Mouse (Mus musculus): Measurements from ENCODE around the gene Mpped2. TPM values are rescaled to one million over a fixed set of nuclear protein-coding genes. Genes with fewer than 3 reads are reported as not detected.

Mpped2 gene
- total RNA-seq, 2 experiments from 2014 or later = 4.6 to 7.4 TPM

- DNase-seq (ENCODE audit: low spot score) = no peak
Measured at GRCm38 (mm10) chr2:106797855-106798254, 104.8 kb downstream of the Mpped2 start.

- no peak for DNase-seq (ENCODE audit: low spot score)
Measured at GRCm38 (mm10) chr2:106798824-106799223, 105.8 kb downstream of the Mpped2 start.

- no peak for DNase-seq (ENCODE audit: low spot score)
Measured at GRCm38 (mm10) chr2:106815898-106816297, 122.8 kb downstream of the Mpped2 start.

GRCm38 (mm10) chr2:106821292-106821691 is 128.2 kb downstream of the Mpped2 start:
- DNase-seq (ENCODE audit: low spot score) = no peak

GRCm38 (mm10) chr2:106821883-106822282 is 128.8 kb downstream of the Mpped2 start:
- no peak for DNase-seq (ENCODE audit: low spot score)

GRCm38 (mm10) chr2:106822540-106822939 is 129.5 kb downstream of the Mpped2 start:
- no peak for DNase-seq (ENCODE audit: low spot score)

- no peak for DNase-seq (ENCODE audit: low spot score)
Measured at GRCm38 (mm10) chr2:106825461-106825860, 132.4 kb downstream of the Mpped2 start.

- no peak for DNase-seq (ENCODE audit: low spot score)
Measured at GRCm38 (mm10) chr2:106826023-106826422, 133.0 kb downstream of the Mpped2 start.

GRCm38 (mm10) chr2:106826806-106827205 is 133.7 kb downstream of the Mpped2 start:
- DNase-seq (ENCODE audit: low spot score) = no peak

GRCm38 (mm10) chr2:106828573-106829310 is 135.7 kb downstream of the Mpped2 start:
- DNase-seq (ENCODE audit: low spot score) = no peak

- DNase-seq (ENCODE audit: low spot score) = no peak
Measured at GRCm38 (mm10) chr2:106829420-106829819, 136.4 kb downstream of the Mpped2 start.

- no peak for DNase-seq (ENCODE audit: low spot score)
Measured at GRCm38 (mm10) chr2:106832577-106832976, 139.5 kb downstream of the Mpped2 start.

- DNase-seq (ENCODE audit: low spot score) = no peak
Measured at GRCm38 (mm10) chr2:106833212-106833611, 140.1 kb downstream of the Mpped2 start.

- DNase-seq (ENCODE audit: low spot score) = no peak
Measured at GRCm38 (mm10) chr2:106835321-106835720, 142.3 kb downstream of the Mpped2 start.

GRCm38 (mm10) chr2:106837241-106837640 is 144.2 kb downstream of the Mpped2 start:
- no peak for DNase-seq (ENCODE audit: low spot score)

- DNase-seq (ENCODE audit: low spot score) = no peak
Measured at GRCm38 (mm10) chr2:106844147-106844546, 151.1 kb downstream of the Mpped2 start.

GRCm38 (mm10) chr2:106844766-106845678 is 152.0 kb downstream of the Mpped2 start:
- no peak for DNase-seq (ENCODE audit: low spot score)

- no peak for DNase-seq (ENCODE audit: low spot score)
Measured at GRCm38 (mm10) chr2:106846511-106846910, 153.4 kb downstream of the Mpped2 start.

GRCm38 (mm10) chr2:106849389-106849788 is 156.3 kb downstream of the Mpped2 start:
- DNase-seq (ENCODE audit: low spot score) = no peak

- no peak for DNase-seq (ENCODE audit: low spot score)
Measured at GRCm38 (mm10) chr2:106851515-106851914, 158.4 kb downstream of the Mpped2 start.

- DNase-seq (ENCODE audit: low spot score) = no peak
Measured at GRCm38 (mm10) chr2:106854213-106854612, 161.1 kb downstream of the Mpped2 start.

GRCm38 (mm10) chr2:106854758-106855157 is 161.7 kb downstream of the Mpped2 start:
- DNase-seq (ENCODE audit: low spot score) = no peak

Data from gastrocnemius, adult 18-20 months (tissue).